Mouse (Mus musculus): ENCODE measurements around the gene Smpd2.

Gene Smpd2

DNA sequence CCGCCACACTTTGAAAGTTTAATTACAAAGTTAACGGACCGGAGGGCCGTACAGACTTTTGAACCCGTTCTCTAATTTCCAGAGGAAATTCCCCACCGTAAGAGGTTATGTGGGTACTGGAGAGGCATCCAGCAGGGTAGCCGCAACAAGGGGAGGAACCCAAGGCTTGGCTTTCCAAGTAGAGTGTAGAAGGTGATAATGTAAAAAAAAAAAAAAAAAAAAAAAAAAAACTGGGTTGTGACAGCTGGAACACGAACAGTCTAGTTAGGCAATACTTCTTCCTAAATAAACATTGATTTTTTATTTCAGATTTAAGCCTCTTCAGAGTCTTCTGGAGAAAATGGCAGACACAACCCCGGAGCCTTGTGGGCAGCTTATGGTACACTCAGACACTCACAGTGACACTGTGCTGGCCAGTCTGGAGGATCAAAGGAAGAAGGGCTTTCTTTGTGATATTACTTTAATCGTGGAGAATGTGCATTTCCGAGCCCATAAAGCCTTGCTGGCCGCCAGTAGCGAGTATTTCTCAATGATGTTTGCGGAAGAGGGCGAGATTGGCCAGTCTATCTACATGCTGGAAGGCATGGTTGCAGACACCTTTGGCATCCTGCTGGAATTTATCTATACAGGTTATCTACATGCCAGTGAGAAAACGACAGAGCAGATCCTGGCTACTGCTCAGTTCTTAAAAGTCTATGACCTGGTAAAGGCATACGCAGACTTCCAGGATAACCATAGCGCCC is 39.2 kb downstream of the Smpd2 start:
- no peak for DNase-seq

DNA sequence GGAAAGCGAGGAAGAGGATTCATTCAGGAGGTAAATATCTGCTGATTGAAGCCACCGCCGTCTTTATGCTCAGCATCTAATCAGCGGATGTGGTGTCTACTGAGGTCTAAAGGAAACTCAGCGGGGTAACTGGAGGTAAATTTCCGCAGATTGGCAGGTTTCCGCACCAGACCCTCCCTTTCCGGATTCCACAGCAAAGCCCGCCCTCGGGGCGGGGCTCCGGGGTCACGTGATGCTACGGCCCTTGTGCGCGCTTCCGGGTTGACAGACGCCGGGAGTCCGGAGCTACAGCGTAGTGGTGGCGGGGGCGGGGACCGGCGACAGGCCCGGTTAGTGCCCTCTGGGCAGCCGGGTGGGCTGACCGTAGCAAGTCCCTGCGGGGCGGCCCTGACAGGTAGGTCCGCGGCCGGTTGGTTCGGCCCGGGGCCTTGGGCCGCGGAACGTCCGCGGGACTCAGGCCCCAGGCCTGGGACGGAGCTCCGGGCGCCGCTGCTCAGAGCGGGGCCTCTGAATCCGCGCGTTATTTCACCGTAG is 40.0 kb downstream of the Smpd2 start, which contains the start of gene Zbtb24:
Zbtb24 (plus strand) TSS at position 247 of the 534 bp plus-strand sequence.
- DNase-seq: peak; percentile 93

DNA sequence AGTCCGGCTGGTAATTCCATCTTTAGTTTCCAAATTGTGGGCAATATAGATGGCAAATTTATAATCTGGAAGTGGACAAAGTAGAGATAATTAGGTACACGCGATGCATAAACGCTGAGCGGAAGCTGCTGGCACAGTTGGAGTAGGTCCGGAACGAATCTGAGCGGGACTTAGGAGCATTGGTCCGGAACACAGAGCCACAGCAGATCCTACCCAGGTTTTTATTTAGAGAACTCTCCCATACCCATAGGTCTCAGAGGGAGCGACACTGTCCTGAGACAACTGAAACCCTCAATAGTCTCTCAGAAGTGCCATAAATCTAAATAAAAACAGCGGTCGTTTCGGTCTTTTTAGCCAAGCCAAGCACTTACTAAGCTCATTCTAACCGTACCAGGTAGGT is 40.5 kb downstream of the Smpd2 start:
- DNase-seq: peak; percentile 27

DNA sequence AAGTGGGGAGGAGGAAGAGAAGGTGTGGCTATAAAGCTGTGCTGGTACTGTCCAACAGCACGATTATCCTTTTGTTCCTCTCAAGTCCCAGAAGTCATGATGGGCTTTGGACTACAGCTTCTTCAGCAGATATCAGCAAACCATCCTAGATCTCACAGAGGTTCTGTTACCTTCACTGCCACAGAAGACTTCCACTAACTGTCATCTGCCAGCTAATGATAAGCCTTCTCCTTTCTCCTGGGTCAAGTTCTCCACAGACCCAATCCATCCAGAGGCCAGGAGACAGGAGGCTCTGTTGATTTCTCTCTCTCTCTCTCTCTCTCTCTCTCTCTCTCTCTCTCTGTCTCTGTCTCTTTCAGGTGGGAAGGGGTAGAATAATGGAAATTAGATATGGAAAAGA is 42.0 kb downstream of the Smpd2 start:
- no peak for DNase-seq
